Mouse (Mus musculus): ENCODE results near the gene Tmed8. TPM values are rescaled to one million over a fixed set of nuclear protein-coding genes. Genes with fewer than 3 reads are reported as not detected.

Tmed8 gene
- polyA plus RNA-seq, 1 experiment from 2014 or later, result 6.5 TPM

DNA sequence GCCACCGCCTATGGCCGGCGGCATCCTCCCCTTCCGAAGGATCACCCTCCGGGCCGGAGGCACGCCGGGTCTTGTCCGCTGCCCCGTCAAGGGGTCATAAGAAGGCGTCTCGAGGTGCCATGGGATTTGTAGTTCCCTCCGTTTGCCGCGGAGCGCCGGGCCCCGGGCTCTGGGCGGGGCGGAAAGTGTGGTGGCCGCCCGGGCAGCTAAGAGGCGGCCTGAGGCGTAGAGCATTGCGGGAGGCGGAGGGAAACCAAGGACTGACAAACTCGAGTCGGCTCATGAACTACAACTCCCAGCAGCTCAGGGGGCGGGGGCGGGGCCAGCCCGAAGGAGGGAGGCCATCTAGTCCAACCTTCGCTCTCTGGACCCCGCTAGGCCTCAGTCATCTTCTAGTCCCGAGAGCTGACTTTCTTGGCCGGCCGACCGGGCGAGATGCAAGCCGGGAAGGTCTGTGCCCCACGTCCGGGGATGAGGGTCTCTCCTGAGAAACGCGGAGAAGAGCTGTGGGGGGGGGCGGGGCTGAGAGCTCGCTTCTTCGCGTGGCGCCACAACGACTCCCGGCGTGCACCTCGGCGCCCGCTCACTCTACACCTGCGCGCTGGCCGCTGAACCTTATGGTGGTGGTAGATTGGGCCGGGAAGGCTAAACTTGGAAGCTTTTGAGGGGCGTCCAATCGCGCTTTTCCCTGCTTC, 52.7 kb downstream of the Tmed8 start, which contains the start of gene Pomt2:
Gene Pomt2, minus strand, starts transcription at position 574 of the 695 bp plus-strand sequence.
- Histone ChIP-seq H3K27me3 (ENCODE audit: control insufficient read depth, insufficient read depth, low read length) (no peaks in the 10 kb centered on the region), H3K4me3 (ENCODE audit: low read depth, low read length) (peak within 1 kb of the TSS; percentile 94), H3K27ac (ENCODE audit: low read depth, low read length) (peak within 1 kb of the TSS; percentile 96), H3K4me1 (ENCODE audit: control insufficient read depth, insufficient read depth, low read length) (peaks cover 13% of the 10 kb centered on the region), H3K9me3 (ENCODE audit: control insufficient read depth, low read length) (no peaks in the 10 kb centered on the region), H3K36me3 (ENCODE audit: control insufficient read depth, insufficient read depth, low read length) (no peaks in the 10 kb centered on the region), H3K9ac (replicated peaks; ENCODE audit: low read depth, low read length) (peak within 1 kb of the TSS; percentile 70), H3K4me2 (ENCODE audit: low read depth, low read length) (peak within 1 kb of the TSS; percentile 76)
- peak; percentile 95 for ATAC-seq (ENCODE audit: low read depth)
- WGBS, result under 1% methylated on average over 59 of the region's 61 CpGs

GRCm38 (mm10) chr12:87146966-87147365, 53.3 kb downstream of the Tmed8 start, which contains the start of gene Gstz1:
Gstz1 (plus strand) TSS chr12:87147165.
- Histone ChIP-seq H3K4me2 (ENCODE audit: low read depth, low read length) (peak within 1 kb of the TSS; percentile 76), H3K27ac (ENCODE audit: low read depth, low read length) (peak within 1 kb of the TSS; percentile 96), H3K4me3 (ENCODE audit: low read depth, low read length) (peak within 1 kb of the TSS; percentile 94), H3K4me1 (ENCODE audit: control insufficient read depth, insufficient read depth, low read length) (peaks cover 13% of the 10 kb centered on the region), H3K36me3 (ENCODE audit: control insufficient read depth, insufficient read depth, low read length) (no peaks in the 10 kb centered on the region), H3K9me3 (ENCODE audit: control insufficient read depth, low read length) (no peaks in the 10 kb centered on the region), H3K27me3 (ENCODE audit: control insufficient read depth, insufficient read depth, low read length) (no peaks in the 10 kb centered on the region), H3K9ac (replicated peaks; ENCODE audit: low read depth, low read length) (peak within 1 kb of the TSS; percentile 70)
- under 1% methylated on average over 26 of the region's 27 CpGs for WGBS
- ATAC-seq (ENCODE audit: low read depth), result peak; percentile 92

DNA sequence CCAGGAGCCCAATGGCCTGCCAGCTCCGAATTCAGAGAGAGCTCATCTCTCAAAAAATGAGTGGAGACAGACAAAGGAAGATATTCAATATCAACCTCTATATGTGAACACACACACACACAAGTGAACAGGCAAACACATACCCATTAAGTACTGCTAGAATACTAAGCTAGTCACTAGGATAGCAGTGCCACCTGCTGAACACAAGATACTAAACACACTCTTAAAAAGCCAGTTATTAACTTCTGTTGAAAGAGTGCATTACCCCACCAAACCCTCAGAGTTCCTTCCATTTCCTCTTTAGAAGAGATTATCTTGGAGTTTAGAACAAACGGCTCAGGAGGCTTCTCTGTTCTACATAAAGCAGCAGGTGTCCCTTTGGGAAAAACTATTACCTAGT, 58.1 kb downstream of the Tmed8 start:
- no peaks in the 10 kb centered on the region for H3K9me3 ChIP-seq (ENCODE audit: control insufficient read depth, low read length)
- 79% methylated on average over 2 of the region's 2 CpGs for WGBS
- H3K9ac ChIP-seq (replicated peaks; ENCODE audit: low read depth, low read length), result no peak overlapping the region
- no peak overlapping the region for H3K4me2 ChIP-seq (ENCODE audit: low read depth, low read length)
- H3K27ac ChIP-seq (ENCODE audit: low read depth, low read length), result no peak overlapping the region
- H3K4me1 ChIP-seq (ENCODE audit: control insufficient read depth, insufficient read depth, low read length), result peaks cover 8% of the 10 kb centered on the region; the same call in 1 of the 2 replicates
- ATAC-seq (ENCODE audit: low read depth), result no peak
- H3K27me3 ChIP-seq (ENCODE audit: control insufficient read depth, insufficient read depth, low read length), result no peaks in the 10 kb centered on the region
- H3K4me3 ChIP-seq (ENCODE audit: low read depth, low read length), result no peak overlapping the region
- no peaks in the 10 kb centered on the region for H3K36me3 ChIP-seq (ENCODE audit: control insufficient read depth, insufficient read depth, low read length)

- no peak overlapping the region for H3K4me3 ChIP-seq (ENCODE audit: low read depth, low read length)
- ATAC-seq (ENCODE audit: low read depth), result no peak
- no peak overlapping the region for H3K27ac ChIP-seq (ENCODE audit: low read depth, low read length)
- H3K4me2 ChIP-seq (ENCODE audit: low read depth, low read length), result no peak overlapping the region
- no peaks in the 10 kb centered on the region; the same call in 1 of the 2 replicates for H3K36me3 ChIP-seq (ENCODE audit: control insufficient read depth, insufficient read depth, low read length)
- H3K27me3 ChIP-seq (ENCODE audit: control insufficient read depth, insufficient read depth, low read length), result no peaks in the 10 kb centered on the region
- no peaks in the 10 kb centered on the region for H3K4me1 ChIP-seq (ENCODE audit: control insufficient read depth, insufficient read depth, low read length)
- WGBS, result 44% methylated on average over 2 of the region's 2 CpGs
- H3K9ac ChIP-seq (replicated peaks; ENCODE audit: low read depth, low read length), result no peak overlapping the region
- no peaks in the 10 kb centered on the region for H3K9me3 ChIP-seq (ENCODE audit: control insufficient read depth, low read length)
Measured at GRCm38 (mm10) chr12:87138768-87139167, 61.5 kb downstream of the Tmed8 start.

DNA sequence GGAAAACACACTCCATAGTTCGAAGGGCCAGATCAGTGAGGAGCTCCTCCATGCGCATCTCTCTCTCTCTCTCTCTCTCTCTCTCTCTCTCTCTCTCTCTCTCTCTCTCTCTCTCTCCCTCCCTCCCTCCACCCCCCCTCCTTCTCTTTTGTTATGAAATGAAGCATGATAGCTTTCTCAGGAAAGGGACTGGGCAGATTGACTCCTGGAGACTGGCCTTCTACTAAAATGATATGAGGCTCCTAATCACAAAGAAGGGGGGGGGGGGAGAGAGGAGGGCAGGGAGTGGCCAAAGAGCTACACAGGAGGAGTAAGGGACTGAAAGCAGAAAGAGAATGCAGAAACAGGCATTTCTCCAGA, 61.9 kb downstream of the Tmed8 start:
- H3K27me3 ChIP-seq (ENCODE audit: control insufficient read depth, insufficient read depth, low read length), result no peaks in the 10 kb centered on the region
- H3K4me2 ChIP-seq (ENCODE audit: low read depth, low read length), result no peak overlapping the region
- H3K4me1 ChIP-seq (ENCODE audit: control insufficient read depth, insufficient read depth, low read length), result no peaks in the 10 kb centered on the region
- H3K4me3 ChIP-seq (ENCODE audit: low read depth, low read length), result no peak overlapping the region
- H3K36me3 ChIP-seq (ENCODE audit: control insufficient read depth, insufficient read depth, low read length), result no peaks in the 10 kb centered on the region; the same call in 1 of the 2 replicates
- ATAC-seq (ENCODE audit: low read depth), result no peak; the same call in 1 of the 2 replicates
- 8% methylated on average over 2 of the region's 2 CpGs for WGBS
- no peaks in the 10 kb centered on the region for H3K9me3 ChIP-seq (ENCODE audit: control insufficient read depth, low read length)
- no peak overlapping the region for H3K27ac ChIP-seq (ENCODE audit: low read depth, low read length)
- H3K9ac ChIP-seq (replicated peaks; ENCODE audit: low read depth, low read length), result no peak overlapping the region

GRCm38 (mm10) chr12:87137439-87138341, 62.6 kb downstream of the Tmed8 start:
- Histone ChIP-seq H3K4me3 (ENCODE audit: low read depth, low read length) (no peak overlapping the region), H3K27me3 (ENCODE audit: control insufficient read depth, insufficient read depth, low read length) (no peaks in the 10 kb centered on the region), H3K9me3 (ENCODE audit: control insufficient read depth, low read length) (no peaks in the 10 kb centered on the region), H3K36me3 (ENCODE audit: control insufficient read depth, insufficient read depth, low read length) (no peaks in the 10 kb centered on the region; the same call in 1 of the 2 replicates), H3K27ac (ENCODE audit: low read depth, low read length) (no peak overlapping the region), H3K9ac (replicated peaks; ENCODE audit: low read depth, low read length) (no peak overlapping the region), H3K4me1 (ENCODE audit: control insufficient read depth, insufficient read depth, low read length) (no peaks in the 10 kb centered on the region), H3K4me2 (ENCODE audit: low read depth, low read length) (no peak overlapping the region)
- 63% methylated on average over 15 of the region's 15 CpGs for WGBS
- ATAC-seq (ENCODE audit: low read depth), result peak; percentile 63; the same call in 1 of the 2 replicates

DNA sequence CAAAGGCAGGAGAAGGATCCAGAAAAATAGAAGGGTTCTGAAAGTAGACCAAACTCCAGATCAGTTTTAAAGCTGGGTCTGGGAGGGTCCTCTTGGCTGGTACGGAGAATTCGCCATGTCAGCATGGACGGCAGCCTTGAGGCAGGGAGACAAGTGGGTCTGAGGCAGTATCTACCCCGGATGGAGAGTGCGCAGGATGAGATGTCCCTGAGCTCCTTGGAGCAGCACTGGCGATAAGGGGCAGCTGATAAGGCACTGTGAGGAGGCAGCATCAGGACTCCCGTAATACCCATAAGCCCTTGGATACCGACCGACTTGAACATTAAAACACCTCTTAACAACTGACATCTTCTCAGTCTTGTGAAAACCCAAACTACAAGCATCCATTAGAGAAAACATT, 67.5 kb downstream of the Tmed8 start:
- no peak overlapping the region for H3K27ac ChIP-seq (ENCODE audit: low read depth, low read length)
- peaks cover 5% of the 10 kb centered on the region; the same call in 1 of the 2 replicates for H3K36me3 ChIP-seq (ENCODE audit: control insufficient read depth, insufficient read depth, low read length)
- H3K27me3 ChIP-seq (ENCODE audit: control insufficient read depth, insufficient read depth, low read length), result no peaks in the 10 kb centered on the region
- no peaks in the 10 kb centered on the region for H3K4me1 ChIP-seq (ENCODE audit: control insufficient read depth, insufficient read depth, low read length)
- WGBS, result 91% methylated on average over 9 of the region's 9 CpGs
- no peak overlapping the region for H3K4me3 ChIP-seq (ENCODE audit: low read depth, low read length)
- H3K9ac ChIP-seq (replicated peaks; ENCODE audit: low read depth, low read length), result no peak overlapping the region
- H3K9me3 ChIP-seq (ENCODE audit: control insufficient read depth, low read length), result no peaks in the 10 kb centered on the region
- H3K4me2 ChIP-seq (ENCODE audit: low read depth, low read length), result no peak overlapping the region
- no peak for ATAC-seq (ENCODE audit: low read depth)

DNA sequence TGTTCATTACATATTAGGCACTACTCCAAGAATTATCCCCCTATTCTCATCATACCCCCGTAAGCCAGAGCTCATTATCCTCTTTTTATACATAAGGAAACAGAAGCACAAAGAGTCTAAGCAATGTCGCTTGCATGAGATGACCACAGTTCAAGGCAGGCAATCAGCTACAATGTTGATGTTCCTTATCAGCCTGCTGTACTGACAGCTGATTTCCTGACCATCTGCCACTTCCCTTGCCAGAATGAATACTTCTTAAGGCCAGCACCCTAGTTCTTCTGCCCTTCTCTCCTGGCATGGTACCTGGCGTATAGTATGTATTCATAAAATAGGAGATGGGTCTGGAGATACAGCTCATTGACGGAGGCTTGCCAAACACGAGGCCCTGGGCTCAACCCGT, 68.0 kb downstream of the Tmed8 start:
- Histone ChIP-seq H3K9me3 (ENCODE audit: control insufficient read depth, low read length) (no peaks in the 10 kb centered on the region), H3K4me1 (ENCODE audit: control insufficient read depth, insufficient read depth, low read length) (no peaks in the 10 kb centered on the region), H3K36me3 (ENCODE audit: control insufficient read depth, insufficient read depth, low read length) (peaks cover 10% of the 10 kb centered on the region; the same call in 1 of the 2 replicates), H3K27ac (ENCODE audit: low read depth, low read length) (no peak overlapping the region), H3K4me3 (ENCODE audit: low read depth, low read length) (no peak overlapping the region), H3K4me2 (ENCODE audit: low read depth, low read length) (no peak overlapping the region), H3K9ac (replicated peaks; ENCODE audit: low read depth, low read length) (no peak overlapping the region), H3K27me3 (ENCODE audit: control insufficient read depth, insufficient read depth, low read length) (no peaks in the 10 kb centered on the region)
- ATAC-seq (ENCODE audit: low read depth), result no peak
- 94% methylated on average over 6 of the region's 6 CpGs for WGBS

DNA sequence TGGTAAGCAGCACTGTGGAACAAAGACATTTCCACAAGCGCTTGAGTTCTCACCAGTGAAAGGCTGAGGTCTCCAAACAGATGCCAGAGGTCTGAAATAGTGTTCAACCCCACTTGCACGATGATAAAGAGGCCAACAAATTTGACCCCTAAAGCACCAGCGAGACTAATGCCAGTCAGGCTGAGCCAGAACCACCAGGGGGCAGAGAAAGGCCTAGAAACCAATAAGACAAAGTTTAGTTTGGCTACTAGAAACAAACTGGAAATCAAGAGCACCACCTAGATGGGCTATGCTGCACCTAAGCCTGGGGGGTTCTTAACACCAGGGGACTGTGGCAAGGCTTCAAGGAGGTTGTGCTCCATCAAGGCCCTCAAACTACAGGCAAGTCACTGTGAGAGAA, 68.6 kb downstream of the Tmed8 start:
- H3K9ac ChIP-seq (replicated peaks; ENCODE audit: low read depth, low read length), result no peak overlapping the region
- no peak for ATAC-seq (ENCODE audit: low read depth)
- no peak overlapping the region for H3K27ac ChIP-seq (ENCODE audit: low read depth, low read length)
- no peak overlapping the region for H3K4me2 ChIP-seq (ENCODE audit: low read depth, low read length)
- H3K27me3 ChIP-seq (ENCODE audit: control insufficient read depth, insufficient read depth, low read length), result no peaks in the 10 kb centered on the region
- no peaks in the 10 kb centered on the region for H3K4me1 ChIP-seq (ENCODE audit: control insufficient read depth, insufficient read depth, low read length)
- H3K36me3 ChIP-seq (ENCODE audit: control insufficient read depth, insufficient read depth, low read length), result peaks cover 12% of the 10 kb centered on the region; the same call in 1 of the 2 replicates
- no peak overlapping the region for H3K4me3 ChIP-seq (ENCODE audit: low read depth, low read length)
- no peaks in the 10 kb centered on the region for H3K9me3 ChIP-seq (ENCODE audit: control insufficient read depth, low read length)
- WGBS, result 70% methylated on average over 3 of the region's 3 CpGs

All from neural tube, embryonic 14.5 days (tissue).